Mouse (Mus musculus): Measurements from ENCODE around the gene Specc1.

- TF ChIP-seq POLR2A (IDR thresholded peaks at IDR 0.05; ENCODE audit: borderline replicate concordance, low read depth, low read length) (no peak), CTCF (IDR thresholded peaks at IDR 0.05; ENCODE audit: low read depth, low read length) (no peak)
Observed at GRCm38 (mm10) chr11:62024234-62024601, 67.7 kb downstream of the Specc1 start.
